21 mouse cellular contexts compared by ENCODE assay signal in genomic region chr8:114594811-114595210, GRCm38 (mm10).
DNase-seq lines count a peak whose midpoint lies in the region; ATAC-seq lines count a peak whose summit lies in the region.
"Had no signal": no experiment of that assay in that cellular context is flagged by ENCODE, and none has a peak within 500 bp of the region (broad histone marks: within the 10 kb centered on the region; RNA-seq: fewer than 3 reads in every experiment).

No protein-coding gene starts in this region.

- intact Hi-C loops in heart, postnatal 25 days (cut with DNase I): no loop called here

- ATAC-seq in liver, embryonic 16.5 days (ENCODE audit: low read depth): peak; percentile 43
- ATAC-seq: forebrain, postnatal 0 days; hindbrain, embryonic 16.5 days had no signal

- H3K27ac ChIP-seq in liver, embryonic 16.5 days (ENCODE audit: low read length): no peak overlapping the region
- H3K27ac ChIP-seq: embryonic facial prominence, embryonic 13.5 days; heart, embryonic 13.5 days; kidney, postnatal 0 days; midbrain, embryonic 10.5 days had no signal

- H3K4me2 ChIP-seq in liver, embryonic 16.5 days (ENCODE audit: low read depth, low read length): no peak overlapping the region
- H3K4me2 ChIP-seq: embryonic facial prominence, embryonic 13.5 days; heart, embryonic 13.5 days had no signal

- no peak overlapping the region for H3K4me3 ChIP-seq in liver, embryonic 16.5 days (ENCODE audit: low read depth, low read length)
- H3K4me3 ChIP-seq: embryonic facial prominence, embryonic 13.5 days; heart, embryonic 13.5 days; midbrain, embryonic 10.5 days had no signal

- 33% methylated on average over 5 of the region's 5 CpGs for WGBS in liver, embryonic 16.5 days (ENCODE audit: insufficient replicate concordance)

- H3K36me3 ChIP-seq in liver, embryonic 16.5 days (ENCODE audit: control insufficient read depth, insufficient read depth): no peaks in the 10 kb centered on the region
- H3K36me3 ChIP-seq: embryonic facial prominence, embryonic 13.5 days; G1E; heart, embryonic 13.5 days had no signal

- H3K9me3 ChIP-seq in liver, embryonic 16.5 days (replicated peaks; ENCODE audit: control insufficient read depth, low read length): no peaks in the 10 kb centered on the region

- peaks cover 7% of the 10 kb centered on the region for H3K4me1 ChIP-seq in liver, embryonic 16.5 days (ENCODE audit: control insufficient read depth, low read depth, low read length)
- H3K4me1 ChIP-seq: heart, embryonic 13.5 days had no signal

- no peaks in the 10 kb centered on the region for H3K27me3 ChIP-seq in liver, embryonic 16.5 days (ENCODE audit: control insufficient read depth, insufficient read depth, low read depth, low read length)
- H3K27me3 ChIP-seq: heart, embryonic 13.5 days had no signal

- DNase-seq in adrenal gland, postnatal 14 days: peak; percentile 19
- DNase-seq in adrenal gland, postnatal 4 days (ENCODE audit: low spot score in 2 of 2): no peak
- no peak for DNase-seq in liver
- peak; percentile 13 for DNase-seq in fat pad, adult 2 months (ENCODE audit: extremely low read depth, low read depth, low spot score)
- peak; percentile 7 for DNase-seq in skeletal muscle tissue, adult 2 months (ENCODE audit: low read depth, low spot score)
- DNase-seq in layer of hippocampus, adult 9-11 months: no peak
- DNase-seq in heart, postnatal 25 days (ENCODE audit: low spot score): no peak
- DNase-seq: adrenal gland, postnatal 25 days; cerebellum, adult 9-10 months; forebrain, postnatal 0 days; heart, postnatal 4 days; kidney, adult 18-20 months; lung, postnatal 10 days; right cerebral cortex, postnatal 25 days had no signal

- H3K9ac ChIP-seq in liver, embryonic 16.5 days (ENCODE audit: low read depth, low read length): no peak overlapping the region
- H3K9ac ChIP-seq: embryonic facial prominence, embryonic 13.5 days; forebrain, postnatal 0 days; heart, embryonic 13.5 days had no signal

Comparison
In these comparisons a context has a peak if more than half of its experiments do, and no peak if none do; other contexts are left out.
1. DNase-seq: peak in adrenal gland, postnatal 14 days (single experiment), fat pad, adult 2 months (single experiment) and skeletal muscle tissue, adult 2 months (single experiment); none in adrenal gland, postnatal 4 days (0 of 2), liver (single experiment), layer of hippocampus, adult 9-11 months (single experiment) and heart, postnatal 25 days (single experiment).